ENCODE assay signal across 23 mouse cellular contexts in genomic region chr16:84039946-84040345, GRCm38 (mm10).
DNase-seq lines count a peak whose midpoint lies in the region; ATAC-seq and TF ChIP-seq lines count a peak whose summit lies in the region.
"Had no signal": no experiment of that assay in that cellular context is flagged by ENCODE, and none has a peak within 500 bp of the region (broad histone marks: within the 10 kb centered on the region; RNA-seq: fewer than 3 reads in every experiment).

No protein-coding gene starts in this region.

- H3K4me2 ChIP-seq in hindbrain, postnatal 0 days (ENCODE audit: low read depth, low read length), result no peak overlapping the region
- no peak overlapping the region for H3K4me2 ChIP-seq in hindbrain, embryonic 11.5 days (replicated peaks; ENCODE audit: low read depth, low read length)
- H3K4me2 ChIP-seq in stomach, postnatal 0 days (replicated peaks; ENCODE audit: low read depth), result no peak overlapping the region
- H3K4me2 ChIP-seq: embryonic facial prominence, embryonic 15.5 days; forebrain, embryonic 12.5 days; heart, embryonic 13.5 days; intestine, embryonic 15.5 days; limb, embryonic 12.5 days; liver, embryonic 15.5 days; midbrain, embryonic 15.5 days had no signal

- H3K9ac ChIP-seq in hindbrain, postnatal 0 days (replicated peaks; ENCODE audit: low read length), result no peak overlapping the region
- H3K9ac ChIP-seq in hindbrain, embryonic 11.5 days (ENCODE audit: low read depth, low read length), result no peak overlapping the region
- no peak overlapping the region for H3K9ac ChIP-seq in stomach, postnatal 0 days (ENCODE audit: low read length)
- H3K9ac ChIP-seq: embryonic facial prominence, embryonic 15.5 days; forebrain, embryonic 12.5 days; heart, embryonic 13.5 days; intestine, embryonic 15.5 days; limb, embryonic 12.5 days; liver, embryonic 15.5 days; midbrain, embryonic 15.5 days had no signal

- no peaks in the 10 kb centered on the region for H3K36me3 ChIP-seq in hindbrain, postnatal 0 days (ENCODE audit: insufficient read depth, low read length)
- no peaks in the 10 kb centered on the region for H3K36me3 ChIP-seq in hindbrain, embryonic 11.5 days (ENCODE audit: control insufficient read depth, insufficient read depth, low read length)
- no peaks in the 10 kb centered on the region for H3K36me3 ChIP-seq in heart, embryonic 10.5 days
- H3K36me3 ChIP-seq in stomach, postnatal 0 days (ENCODE audit: control insufficient read depth, insufficient read depth, low read length), result no peaks in the 10 kb centered on the region
- H3K36me3 ChIP-seq: embryonic facial prominence, embryonic 15.5 days; forebrain, embryonic 12.5 days; heart, embryonic 13.5 days; intestine, embryonic 15.5 days; limb, embryonic 12.5 days; liver, embryonic 15.5 days; midbrain, embryonic 15.5 days had no signal

- no peak for TF ChIP-seq EP300 in stomach, postnatal 0 days (optimal IDR thresholded peaks at IDR 0.05)

- WGBS in hindbrain, postnatal 0 days, result 43% methylated on average over 2 of the region's 2 CpGs
- WGBS in hindbrain, embryonic 11.5 days, result 82% methylated on average over 2 of the region's 2 CpGs
- WGBS in heart, embryonic 10.5 days, result 84% methylated on average over 2 of the region's 2 CpGs
- WGBS in stomach, postnatal 0 days, result 73% methylated on average over 2 of the region's 2 CpGs

- no peak for ATAC-seq in hindbrain, postnatal 0 days
- ATAC-seq in hindbrain, embryonic 11.5 days (ENCODE audit: low FRiP score), result no peak
- ATAC-seq in stomach, postnatal 0 days (ENCODE audit: low FRiP score, low TSS enrichment), result no peak
- ATAC-seq: intestine, embryonic 15.5 days; lung, postnatal 0 days; midbrain, embryonic 15.5 days had no signal

- DNase-seq in cerebellum, postnatal 10 days, result peak; percentile 89 to 92
- DNase-seq in cerebellum, adult 9-10 months, result no peak
- DNase-seq in hindbrain, postnatal 0 days (ENCODE audit: low spot score), result peak; percentile 69
- no peak for DNase-seq in hindbrain, embryonic 11.5 days (ENCODE audit: low spot score)
- peak; percentile 28 to 29 for DNase-seq in right cerebral cortex, postnatal 10 days (ENCODE audit: low spot score in 2 of 2)
- no peak for DNase-seq in right cerebral cortex, postnatal 14 days
- DNase-seq in heart, embryonic 10.5 days (ENCODE audit: low spot score), result no peak
- no peak for DNase-seq in stomach, postnatal 0 days (ENCODE audit: low spot score)
- DNase-seq: cerebellum, adult 18-20 months; embryo, embryonic 11 days; heart, postnatal 4 days; right cerebral cortex, postnatal 25 days; thymus, postnatal 14 days had no signal

- no peak for TF ChIP-seq CTCF in hindbrain, postnatal 0 days (IDR thresholded peaks at IDR 0.05; ENCODE audit: low read depth)
- TF ChIP-seq CTCF in stomach, postnatal 0 days (IDR thresholded peaks at IDR 0.05; ENCODE audit: low read depth), result no peak

- no peak overlapping the region for H3K4me3 ChIP-seq in hindbrain, postnatal 0 days (ENCODE audit: low read length)
- no peak overlapping the region for H3K4me3 ChIP-seq in hindbrain, embryonic 11.5 days (ENCODE audit: low read depth, low read length)
- no peak overlapping the region for H3K4me3 ChIP-seq in heart, embryonic 10.5 days
- H3K4me3 ChIP-seq in stomach, postnatal 0 days (ENCODE audit: low read depth, low read length), result no peak overlapping the region
- H3K4me3 ChIP-seq: embryonic facial prominence, embryonic 15.5 days; forebrain, embryonic 12.5 days; heart, embryonic 13.5 days; intestine, embryonic 15.5 days; layer of hippocampus, adult 2 months; limb, embryonic 12.5 days; liver, embryonic 15.5 days; midbrain, embryonic 15.5 days had no signal

- no peaks in the 10 kb centered on the region for H3K4me1 ChIP-seq in hindbrain, postnatal 0 days (ENCODE audit: insufficient read depth, low read length)
- H3K4me1 ChIP-seq in hindbrain, embryonic 11.5 days (replicated peaks; ENCODE audit: control insufficient read depth, insufficient read depth, low read length), result no peaks in the 10 kb centered on the region
- H3K4me1 ChIP-seq in heart, embryonic 10.5 days, result no peaks in the 10 kb centered on the region
- no peaks in the 10 kb centered on the region for H3K4me1 ChIP-seq in stomach, postnatal 0 days (replicated peaks; ENCODE audit: control insufficient read depth, insufficient read depth)
- H3K4me1 ChIP-seq: embryonic facial prominence, embryonic 15.5 days; forebrain, embryonic 12.5 days; heart, embryonic 13.5 days; intestine, embryonic 15.5 days; limb, embryonic 12.5 days; liver, embryonic 15.5 days; midbrain, embryonic 15.5 days had no signal

- no peaks in the 10 kb centered on the region for H3K9me3 ChIP-seq in hindbrain, postnatal 0 days (ENCODE audit: low read length)
- no peaks in the 10 kb centered on the region for H3K9me3 ChIP-seq in hindbrain, embryonic 11.5 days (ENCODE audit: control insufficient read depth, low read length)
- H3K9me3 ChIP-seq in heart, embryonic 10.5 days, result no peaks in the 10 kb centered on the region
- H3K9me3 ChIP-seq in stomach, postnatal 0 days (ENCODE audit: control insufficient read depth, low read length), result no peaks in the 10 kb centered on the region
- H3K9me3 ChIP-seq: embryonic facial prominence, embryonic 15.5 days; forebrain, embryonic 12.5 days; heart, embryonic 13.5 days; intestine, embryonic 15.5 days; limb, embryonic 12.5 days; liver, embryonic 15.5 days; midbrain, embryonic 15.5 days had no signal

- no peaks in the 10 kb centered on the region for H3K27me3 ChIP-seq in hindbrain, postnatal 0 days (ENCODE audit: insufficient read depth, low read length)
- no peaks in the 10 kb centered on the region for H3K27me3 ChIP-seq in hindbrain, embryonic 11.5 days (ENCODE audit: control insufficient read depth, insufficient read depth, low read length)
- no peaks in the 10 kb centered on the region for H3K27me3 ChIP-seq in heart, embryonic 10.5 days (ENCODE audit: insufficient read depth, poor library complexity, severe bottlenecking)
- H3K27me3 ChIP-seq in stomach, postnatal 0 days (ENCODE audit: control insufficient read depth, insufficient read depth, low read length), result no peaks in the 10 kb centered on the region
- H3K27me3 ChIP-seq: embryonic facial prominence, embryonic 15.5 days; forebrain, embryonic 12.5 days; heart, embryonic 13.5 days; intestine, embryonic 15.5 days; limb, embryonic 12.5 days; liver, embryonic 15.5 days; midbrain, embryonic 15.5 days had no signal

- H3K27ac ChIP-seq in hindbrain, postnatal 0 days, result no peak overlapping the region
- no peak overlapping the region for H3K27ac ChIP-seq in hindbrain, embryonic 11.5 days (ENCODE audit: low read depth, low read length)
- no peak overlapping the region for H3K27ac ChIP-seq in heart, embryonic 10.5 days
- H3K27ac ChIP-seq in stomach, postnatal 0 days (replicated peaks), result no peak overlapping the region
- H3K27ac ChIP-seq: embryonic facial prominence, embryonic 15.5 days; forebrain, embryonic 12.5 days; heart, embryonic 13.5 days; intestine, embryonic 15.5 days; kidney, postnatal 0 days; layer of hippocampus, adult 2 months; limb, embryonic 12.5 days; liver, embryonic 15.5 days; midbrain, embryonic 15.5 days had no signal

Comparison
In these comparisons a context has a peak if more than half of its experiments do, and no peak if none do; other contexts are left out.
1. DNase-seq: peak in cerebellum, postnatal 10 days (2 of 2), hindbrain, postnatal 0 days (single experiment) and right cerebral cortex, postnatal 10 days (2 of 2); none in cerebellum, adult 9-10 months (single experiment), hindbrain, embryonic 11.5 days (single experiment), right cerebral cortex, postnatal 14 days (single experiment), heart, embryonic 10.5 days (single experiment) and stomach, postnatal 0 days (single experiment).